Mouse (Mus musculus): ENCODE data around the gene 2900011O08Rik.
A peak's percentile ranks its signal among the peaks of the same experiment; 100 is the strongest.

Gene 2900011O08Rik

GRCm38 (mm10) chr16:14070471-14071169 lies 84.2 kb downstream of the 2900011O08Rik start:
- DNase-seq = no peak

- DNase-seq = no peak
These were observed 96.5 kb downstream of the 2900011O08Rik start for GRCm38 (mm10) chr16:14082925-14083324.

DNA sequence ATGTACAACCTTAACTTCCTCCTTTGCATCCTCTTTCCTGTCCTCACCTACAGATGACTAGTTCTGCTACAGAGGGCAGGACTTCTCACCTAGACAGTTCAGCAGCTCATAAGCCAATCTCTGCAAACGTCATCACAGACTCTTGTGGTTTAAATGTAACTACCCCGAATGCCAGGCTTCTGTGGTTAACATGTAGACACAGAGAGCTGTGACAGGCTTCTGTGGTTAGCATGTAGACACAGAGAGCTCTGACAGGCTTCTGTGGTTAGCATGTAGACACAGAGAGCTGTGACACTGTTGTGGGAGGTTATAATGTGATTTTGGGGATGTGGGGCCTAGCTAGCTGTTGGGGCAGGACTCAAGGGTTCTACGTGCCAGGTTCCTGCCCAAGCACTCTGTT lies 101.8 kb downstream of the 2900011O08Rik start:
- no peak for DNase-seq

DNA sequence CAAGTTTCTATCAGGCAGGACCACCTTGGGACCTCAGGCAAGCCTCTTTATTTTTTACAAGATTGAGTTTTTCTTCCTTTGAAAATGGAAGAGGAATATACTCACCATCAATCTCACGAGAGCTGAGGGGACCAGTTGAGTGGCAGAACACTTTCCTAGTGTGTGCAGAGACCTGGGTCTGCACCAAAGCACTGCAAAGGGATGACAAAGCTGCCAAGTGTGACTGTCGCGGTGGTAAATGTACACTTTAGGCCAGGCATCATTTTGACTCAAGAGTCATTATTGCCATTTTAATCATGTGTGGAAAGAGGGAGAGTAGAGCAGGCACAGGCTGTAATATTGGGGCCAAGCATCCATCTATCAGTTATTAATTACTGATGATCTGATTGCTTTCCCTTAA lies 102.9 kb downstream of the 2900011O08Rik start:
- no peak for DNase-seq

GRCm38 (mm10) chr16:14091771-14092170 lies 105.4 kb downstream of the 2900011O08Rik start:
- DNase-seq = no peak

DNA sequence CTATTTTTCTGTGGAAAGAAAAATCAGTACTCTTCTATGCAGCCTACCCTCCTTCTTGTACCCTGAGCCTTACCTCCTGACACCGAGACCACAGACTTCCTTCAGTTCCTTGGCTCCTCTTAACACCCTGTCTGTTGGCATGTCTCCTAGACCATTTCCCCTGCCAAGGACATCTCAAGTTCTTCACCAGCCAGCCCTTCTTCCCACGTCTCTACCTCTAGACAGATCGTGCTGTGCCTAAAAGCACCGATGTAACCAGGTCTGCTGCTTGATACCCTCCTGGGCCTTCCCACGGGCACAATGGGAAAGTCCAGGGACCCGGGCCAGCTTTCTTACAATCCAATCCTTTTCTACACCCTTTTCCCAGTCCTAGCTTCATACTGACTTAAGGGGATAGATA lies 119.5 kb downstream of the 2900011O08Rik start:
- DNase-seq = no peak

- no peak for DNase-seq
These were observed 123.3 kb downstream of the 2900011O08Rik start for GRCm38 (mm10) chr16:14109651-14110230.

DNA sequence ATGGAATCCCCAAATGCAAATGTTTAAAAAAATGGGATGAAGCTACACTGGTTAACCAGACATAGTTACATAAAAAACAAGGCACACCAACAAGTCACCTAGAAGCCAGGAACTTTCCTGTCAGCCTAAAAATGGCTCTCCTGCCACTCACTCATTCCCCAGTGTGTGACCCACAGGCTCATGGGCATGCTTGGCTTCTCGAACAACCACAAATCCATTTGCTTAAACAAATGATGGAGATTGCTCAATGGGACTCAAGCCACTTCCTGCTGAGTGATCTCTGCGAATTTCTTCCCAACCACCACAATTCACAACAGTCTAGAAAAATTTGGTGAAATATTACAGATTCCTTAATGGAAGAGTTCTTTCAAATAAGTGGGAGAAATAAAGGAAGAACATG lies 124.5 kb downstream of the 2900011O08Rik start:
- DNase-seq = no peak

GRCm38 (mm10) chr16:14112133-14112532 lies 125.7 kb downstream of the 2900011O08Rik start:
- no peak for DNase-seq

- DNase-seq = no peak
These were observed 126.3 kb downstream of the 2900011O08Rik start for GRCm38 (mm10) chr16:14112742-14113141.

DNA sequence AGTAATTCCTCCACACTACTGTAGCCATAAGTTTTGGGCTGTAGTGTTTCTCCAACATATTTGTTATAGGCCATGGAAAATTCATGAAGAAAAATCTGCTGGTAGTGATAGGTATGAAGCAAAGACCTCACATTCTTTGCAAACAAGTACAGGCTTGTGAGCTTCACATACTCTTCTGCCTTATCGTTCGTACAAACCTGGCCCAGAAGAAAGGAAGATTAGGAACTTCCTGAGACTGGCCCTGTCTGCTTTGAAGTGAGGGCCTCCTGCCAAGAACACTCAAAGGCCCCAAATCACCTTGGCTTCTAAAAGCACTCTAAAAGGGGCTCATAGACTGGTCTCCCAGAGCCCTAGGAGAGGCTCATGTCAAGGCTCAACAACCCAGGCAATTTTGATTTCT lies 130.9 kb downstream of the 2900011O08Rik start:
- DNase-seq = no peak

DNA sequence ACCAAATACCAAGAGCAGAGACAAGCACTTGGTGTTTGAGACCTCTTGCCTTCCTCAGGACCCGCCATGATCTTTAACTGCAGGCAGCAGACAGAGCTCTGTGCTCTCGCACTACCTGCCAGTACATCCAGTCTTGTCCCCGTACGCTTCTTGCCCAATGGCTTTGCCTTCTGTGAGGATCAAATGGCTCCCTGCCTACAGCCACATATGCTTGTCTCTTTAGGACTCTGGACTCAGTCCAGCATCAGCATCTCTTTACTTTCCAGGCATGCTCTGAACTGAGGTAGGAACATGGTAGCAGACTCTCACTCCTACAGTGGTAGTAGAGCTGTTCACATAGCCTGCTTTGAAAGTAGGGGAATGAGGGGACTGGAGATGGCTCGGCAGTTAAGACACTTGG lies 134.5 kb downstream of the 2900011O08Rik start:
- DNase-seq = no peak

GRCm38 (mm10) chr16:14121563-14121962 lies 135.2 kb downstream of the 2900011O08Rik start:
- DNase-seq = no peak

DNA sequence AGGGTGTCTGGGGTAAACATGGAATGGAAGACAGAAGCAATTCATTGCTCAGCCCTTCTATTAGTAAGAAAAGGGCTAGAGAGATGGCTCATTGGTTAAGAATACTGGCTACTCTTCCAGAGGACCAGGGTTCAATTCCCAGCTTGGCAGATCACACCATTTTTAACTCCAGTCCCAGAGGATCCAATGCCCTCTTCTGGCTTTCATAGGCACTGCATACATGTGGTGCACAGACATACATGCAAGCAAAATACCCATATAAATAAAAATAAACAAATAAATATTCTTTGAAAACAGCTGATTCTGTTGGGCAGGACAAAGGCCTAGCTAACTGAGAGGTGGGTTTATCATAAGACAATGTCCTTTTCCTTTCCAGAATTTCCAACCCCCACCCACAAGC lies 136.2 kb downstream of the 2900011O08Rik start:
- no peak for DNase-seq

- DNase-seq = no peak
These were observed 137.5 kb downstream of the 2900011O08Rik start for GRCm38 (mm10) chr16:14123901-14124300.

- DNase-seq = peak; percentile 25 to 84
These were observed 138.3 kb downstream of the 2900011O08Rik start for GRCm38 (mm10) chr16:14124709-14125108.

GRCm38 (mm10) chr16:14125253-14125652 lies 138.8 kb downstream of the 2900011O08Rik start:
- DNase-seq = peak; percentile 12 to 42

GRCm38 (mm10) chr16:14128977-14129376 lies 142.6 kb downstream of the 2900011O08Rik start:
- DNase-seq = no peak

GRCm38 (mm10) chr16:14130796-14131195 lies 144.4 kb downstream of the 2900011O08Rik start:
- DNase-seq = no peak

DNA sequence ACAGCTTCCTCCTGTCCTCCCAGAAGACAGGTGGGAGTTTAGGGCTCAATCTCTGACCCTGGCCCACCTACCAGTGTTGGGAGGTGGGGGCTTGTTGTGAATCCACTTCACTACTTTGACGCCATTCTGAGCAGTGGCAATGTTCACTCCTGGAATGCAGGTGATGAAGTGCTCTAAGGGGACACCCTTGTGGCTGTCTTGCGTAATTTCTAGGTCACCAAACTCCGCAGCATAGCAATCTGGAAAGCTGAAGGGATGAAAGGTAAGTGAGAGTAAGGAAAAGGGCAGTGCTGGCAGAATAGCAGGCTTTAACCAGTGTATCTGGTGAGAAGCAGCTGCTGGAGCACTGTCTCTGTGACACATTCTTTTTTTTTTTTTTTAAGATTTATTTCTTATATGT lies 145.0 kb downstream of the 2900011O08Rik start:
- no peak for DNase-seq

DNA sequence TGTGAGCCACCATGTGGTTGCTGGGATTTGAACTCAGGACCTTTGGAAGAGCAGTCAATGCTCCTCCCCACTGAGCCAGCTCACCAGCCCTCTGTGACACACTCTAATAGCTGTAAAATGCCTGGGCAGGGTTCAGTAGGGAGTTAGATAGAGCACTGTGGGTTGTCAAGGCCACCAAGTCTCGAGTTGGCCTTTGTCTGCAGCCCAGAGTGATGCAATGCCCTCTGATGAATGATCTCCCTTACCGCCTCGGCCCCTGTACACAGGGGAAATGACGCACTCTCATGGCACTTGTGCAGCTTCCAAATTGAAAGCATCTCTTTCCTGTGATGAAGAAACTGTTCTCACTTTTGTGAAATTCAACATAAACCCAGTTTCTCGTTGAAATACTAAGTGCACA lies 145.4 kb downstream of the 2900011O08Rik start:
- no peak for DNase-seq

GRCm38 (mm10) chr16:14135014-14135413 lies 148.6 kb downstream of the 2900011O08Rik start:
- no peak for DNase-seq

GRCm38 (mm10) chr16:14137976-14138561 lies 151.7 kb downstream of the 2900011O08Rik start:
- no peak for DNase-seq

DNA sequence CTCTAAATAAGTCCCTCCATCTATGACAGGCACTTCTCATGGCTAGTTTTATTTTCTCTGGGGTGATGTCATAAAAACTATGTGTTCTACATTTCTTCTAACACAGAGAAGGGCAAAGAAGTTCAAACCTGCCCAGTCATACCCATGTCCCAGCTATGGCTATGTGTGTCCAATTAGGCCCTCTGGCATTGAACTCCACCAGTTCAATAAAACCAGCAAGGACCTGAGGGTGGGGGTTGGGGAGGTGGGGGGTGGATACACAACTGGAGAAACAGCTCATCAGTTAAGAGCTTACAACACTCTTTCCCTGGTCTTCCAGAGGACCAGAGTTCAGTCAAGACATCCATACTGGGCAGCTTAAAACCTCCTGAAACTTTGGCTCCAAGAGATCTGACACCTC lies 152.7 kb downstream of the 2900011O08Rik start:
- DNase-seq = no peak

Measured in lung, postnatal 4 days (tissue).